Mouse (Mus musculus) ovary, postnatal 14 days (tissue): ENCODE measurements around the gene Trafd1.

Experiments
- DNase-seq: peaks from one replicate; pipeline ENCODE4 v3.0.0; 2022; ENCODE audit warnings: low spot score

Trafd1 gene

DNA sequence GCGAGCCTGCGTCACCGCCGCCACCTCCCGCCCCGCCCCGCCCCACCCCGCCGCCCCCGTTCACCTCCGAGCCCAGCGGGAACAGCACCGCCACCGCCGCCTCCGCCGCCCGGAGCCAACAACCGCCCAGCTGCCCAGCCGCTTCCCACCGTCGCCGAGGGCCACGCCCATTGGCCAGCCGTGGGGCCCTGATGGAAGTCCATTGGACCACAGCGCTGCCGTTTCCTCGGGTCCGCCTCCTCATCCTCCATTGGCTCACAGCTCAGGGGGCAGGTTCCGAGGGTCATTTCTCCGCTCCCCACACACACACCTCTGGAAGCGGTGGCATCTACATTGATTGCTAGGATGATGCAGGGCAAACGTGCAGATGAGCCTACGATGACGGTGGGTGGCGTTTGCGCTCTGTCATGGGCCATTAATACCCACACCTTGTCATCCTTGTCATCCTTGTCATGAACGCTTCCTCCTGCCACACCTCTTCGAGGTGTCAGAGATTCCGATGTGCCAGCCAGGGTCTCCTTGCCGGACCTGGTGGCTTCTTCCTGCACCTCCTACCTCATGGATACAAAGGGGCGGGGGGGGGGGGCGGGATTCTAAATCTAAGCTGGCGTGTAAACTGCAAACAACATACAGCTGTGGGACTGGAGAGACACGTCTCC, at the start of gene Trafd1:
Trafd1 (minus strand) TSS at position 172 of the 659 bp plus-strand sequence.
- DNase-seq = peak; percentile 88

DNA sequence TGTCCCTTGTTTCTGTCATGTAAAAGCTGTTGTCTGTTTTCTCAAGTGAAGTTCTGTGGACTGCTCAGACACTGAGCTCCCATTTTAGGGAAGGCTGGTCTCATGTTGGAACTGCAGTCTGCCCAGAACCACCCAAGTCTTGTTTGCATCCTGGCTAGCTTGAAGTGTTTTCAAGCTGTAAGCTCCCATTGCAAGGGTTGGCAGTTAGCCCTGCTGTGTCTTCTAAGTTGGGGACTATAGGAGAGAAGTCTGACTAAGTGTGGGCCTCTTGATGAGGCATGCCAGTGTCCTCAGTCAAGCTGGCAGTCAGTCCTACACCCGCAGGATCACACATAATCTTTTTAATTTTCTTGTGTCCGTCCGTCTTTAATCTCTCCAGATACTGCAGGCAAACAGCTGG, 43.5 kb upstream of the Trafd1 start:
- DNase-seq = no peak

DNA sequence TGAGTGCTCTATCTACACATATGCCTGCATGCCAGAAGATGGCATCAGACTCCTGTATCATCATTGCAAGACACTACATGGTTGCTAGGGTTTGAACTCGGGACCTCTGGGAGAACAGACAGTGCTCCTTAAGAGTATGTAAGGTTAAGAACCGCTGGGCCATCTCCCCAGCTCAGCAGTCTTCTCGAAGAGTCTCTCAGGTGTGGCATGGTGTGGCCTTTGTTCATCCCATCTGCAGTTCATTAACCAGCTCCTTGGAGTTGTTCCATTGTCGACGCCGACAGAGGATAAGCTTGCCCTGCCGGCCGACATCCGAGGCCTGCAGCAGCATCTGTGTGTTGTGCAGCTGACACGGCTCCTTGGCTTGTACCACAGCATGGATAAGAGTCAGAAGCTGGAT, 37.9 kb upstream of the Trafd1 start:
- DNase-seq = no peak

DNA sequence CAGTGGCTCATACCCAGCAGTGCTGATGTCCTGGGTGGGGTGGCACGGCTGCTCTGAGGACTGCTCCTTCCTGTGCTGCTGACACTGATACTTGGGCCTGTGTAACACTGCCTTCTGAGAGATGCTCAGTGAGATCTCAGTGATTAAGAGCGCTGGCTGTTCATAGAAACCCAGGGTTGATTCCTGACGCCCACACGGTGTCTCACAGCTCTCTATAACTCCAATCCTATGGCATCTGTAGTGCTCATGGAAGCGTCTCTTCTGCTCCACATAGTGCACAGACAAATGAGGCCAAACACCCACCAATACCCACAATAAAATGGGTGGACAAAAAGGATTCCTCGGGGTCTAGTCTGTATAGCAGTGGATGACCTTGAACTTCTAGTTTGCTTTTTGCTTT, 37.4 kb upstream of the Trafd1 start:
- DNase-seq = no peak

DNA sequence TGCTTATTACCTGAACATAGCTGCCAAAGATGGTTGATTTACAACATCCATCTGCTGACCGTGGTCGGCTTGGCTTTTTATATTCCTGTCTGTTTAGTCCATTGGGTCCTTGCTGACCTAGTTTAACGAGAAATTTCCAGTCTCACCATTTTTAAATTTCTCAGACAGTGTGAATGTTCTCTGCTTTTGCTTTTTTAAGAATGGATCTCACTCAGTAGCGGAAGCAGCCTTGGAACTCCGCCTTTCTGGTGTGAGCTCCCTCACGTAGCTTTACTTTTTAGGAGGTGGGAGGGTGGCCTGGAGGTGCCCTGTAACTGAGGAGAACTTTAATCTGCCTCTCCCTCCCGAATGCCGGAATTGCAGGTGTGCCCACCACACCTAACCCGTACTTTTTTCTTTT, 35.3 kb upstream of the Trafd1 start:
- no peak for DNase-seq

DNA sequence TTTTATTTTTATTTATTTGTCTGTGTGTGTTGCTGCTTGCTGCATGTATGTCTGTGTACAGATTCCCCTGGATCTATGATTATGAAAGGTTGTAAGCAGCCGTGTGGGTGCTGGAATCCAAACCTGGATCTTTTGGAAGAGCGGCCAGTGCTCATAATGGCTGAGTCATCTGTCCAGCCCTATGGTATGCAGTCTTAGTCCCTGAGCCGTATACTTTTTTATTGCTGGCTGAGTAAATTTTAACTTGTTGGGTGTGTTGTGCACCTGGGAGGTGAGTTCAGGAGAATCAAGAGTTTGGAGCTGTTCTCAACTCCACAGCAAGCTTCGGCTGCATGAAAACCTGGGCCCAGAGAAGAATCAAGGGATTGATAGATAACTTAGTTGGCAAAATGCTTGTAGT, 25.5 kb upstream of the Trafd1 start:
- DNase-seq = no peak

DNA sequence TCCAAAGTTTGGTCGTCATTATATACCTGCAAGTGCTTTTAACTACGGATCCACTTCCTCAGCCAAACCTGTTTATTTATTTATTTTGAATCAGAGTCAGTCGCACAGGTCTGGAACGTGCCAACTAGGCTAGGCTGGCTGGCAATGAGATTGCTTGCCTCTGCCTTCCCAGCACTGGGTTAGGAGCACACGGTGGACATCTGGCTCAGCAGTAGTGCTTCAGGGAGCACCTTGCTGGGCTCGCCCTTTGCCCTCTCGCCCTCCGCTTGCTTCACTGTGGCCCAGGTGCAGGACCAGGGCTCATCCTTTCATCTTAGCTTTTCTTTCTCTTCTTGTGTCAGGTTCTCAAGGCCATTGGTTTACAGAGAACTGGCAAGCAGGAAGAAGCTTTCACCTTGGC, 22.4 kb upstream of the Trafd1 start:
- no peak for DNase-seq

DNA sequence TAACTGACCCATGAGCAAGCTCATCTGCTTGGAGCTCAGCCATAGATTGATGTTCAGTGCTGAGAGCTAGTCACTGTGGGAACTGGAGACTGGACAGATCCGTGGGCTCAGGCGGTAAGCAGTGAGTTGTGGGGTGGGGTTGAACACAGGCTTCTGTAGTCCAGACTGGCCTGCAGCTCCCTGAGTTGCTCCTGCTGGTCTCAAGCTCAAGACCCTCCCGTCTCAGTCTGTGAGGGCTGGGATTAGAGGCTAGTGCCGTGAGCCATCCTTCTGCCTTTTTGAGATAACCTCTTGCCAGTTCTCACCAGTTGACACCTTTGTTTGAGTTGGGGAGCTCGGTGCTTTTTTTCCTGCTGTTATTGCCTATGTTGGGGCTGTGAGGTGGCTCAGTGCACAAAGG, 15.4 kb upstream of the Trafd1 start:
- no peak for DNase-seq

DNA sequence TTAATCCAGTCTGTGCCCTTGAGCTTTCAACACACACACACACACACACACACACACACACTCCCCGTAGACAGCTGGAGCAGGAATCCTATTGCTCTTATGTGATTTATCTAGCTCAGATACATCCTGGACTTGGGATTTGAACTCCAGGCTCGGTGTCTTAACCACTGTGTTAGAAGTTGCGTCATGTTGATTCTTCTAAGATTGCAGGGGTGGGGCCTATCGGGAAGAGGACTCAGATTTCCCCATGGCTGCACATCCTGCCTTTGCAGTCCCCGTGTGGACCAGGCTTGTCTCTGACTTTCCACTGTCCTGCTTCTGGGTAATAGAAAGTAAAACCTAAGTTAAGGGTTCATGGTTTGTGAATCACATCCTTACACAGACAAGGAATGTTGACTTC, 14.6 kb upstream of the Trafd1 start:
- DNase-seq = no peak

DNA sequence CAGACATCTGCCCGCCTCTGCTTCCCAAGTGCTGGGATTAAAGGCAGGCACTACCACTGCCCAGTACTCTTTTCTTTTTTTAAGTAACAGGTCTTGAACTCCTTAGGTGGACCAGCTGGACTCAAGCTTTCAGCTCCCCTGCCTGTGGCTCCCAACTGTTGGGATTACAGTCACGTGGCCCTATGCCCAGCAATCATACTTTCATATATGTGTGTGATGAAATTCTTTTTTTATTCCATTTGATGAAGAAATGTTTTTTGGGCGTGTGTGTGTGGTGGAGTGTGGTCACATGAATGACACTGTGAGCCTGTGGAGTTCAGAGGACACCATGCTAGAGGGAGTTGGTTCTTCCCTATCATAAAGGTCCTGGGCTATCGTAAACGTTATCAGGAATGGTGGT, 14.1 kb upstream of the Trafd1 start:
- DNase-seq = no peak

DNA sequence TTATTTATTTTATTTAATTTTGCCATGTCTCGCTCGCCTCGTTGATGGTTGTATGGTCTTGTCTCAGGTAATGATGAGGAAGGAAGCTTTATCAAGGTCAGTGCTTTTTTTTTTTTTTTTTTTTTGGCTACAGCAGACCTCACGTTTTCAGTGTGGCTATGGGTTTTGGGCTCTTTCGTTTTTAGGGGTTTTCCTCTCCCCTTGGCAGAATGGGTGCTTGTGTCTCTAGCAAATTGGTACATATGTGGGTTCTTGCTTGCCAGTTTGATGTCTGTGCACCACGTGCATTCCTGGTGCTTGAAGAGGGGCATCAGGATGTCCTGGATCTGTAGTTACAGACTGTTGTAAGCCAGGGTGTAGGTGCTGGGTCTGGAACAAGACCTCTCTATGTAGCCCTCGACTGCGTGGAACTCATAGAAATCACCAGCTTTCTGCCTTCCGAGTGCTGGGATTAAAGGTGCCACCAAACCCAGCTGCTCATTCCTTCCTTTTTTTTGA, 13.6 kb upstream of the Trafd1 start:
- DNase-seq = no peak

DNA sequence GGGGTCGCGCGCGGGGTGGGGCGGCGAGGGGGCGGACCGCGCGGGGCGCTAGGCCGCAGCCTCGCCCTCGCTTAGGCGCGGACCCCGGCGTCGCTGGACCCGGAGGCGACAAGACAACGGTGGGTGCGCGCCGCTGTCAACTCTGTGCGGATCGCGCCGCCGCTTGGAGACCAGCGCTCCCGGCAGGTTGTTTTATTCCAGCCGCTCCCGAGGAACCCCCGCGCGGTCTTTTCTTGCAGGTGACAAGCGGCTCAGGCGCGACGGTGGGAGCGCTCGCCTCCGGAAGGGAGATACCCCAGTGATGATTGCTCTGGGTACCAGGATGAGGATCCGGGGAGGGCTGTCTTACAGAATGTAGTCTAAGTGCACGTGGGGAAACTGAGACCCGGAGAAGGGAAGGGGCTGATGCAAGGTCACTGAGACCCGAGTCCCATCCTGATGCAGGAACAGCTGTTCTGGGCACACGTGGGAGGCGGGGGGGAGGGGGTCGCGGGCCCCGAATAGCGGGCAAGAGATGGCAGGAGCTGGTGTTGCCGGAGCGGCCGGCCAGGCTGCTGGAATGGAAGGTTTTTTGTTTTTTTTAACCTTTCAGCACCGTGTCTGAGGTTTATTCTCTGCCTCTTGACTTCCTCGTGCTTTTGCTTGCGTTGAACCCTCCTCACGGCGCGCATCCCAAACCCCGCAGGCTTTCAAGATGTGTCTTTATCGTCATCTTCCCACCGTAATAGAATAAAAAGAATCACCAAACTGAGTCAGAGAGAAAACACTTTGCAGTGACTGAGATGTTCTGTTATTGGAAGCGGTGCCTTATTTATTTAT, 12.9 kb upstream of the Trafd1 start:
- no peak for DNase-seq

DNA sequence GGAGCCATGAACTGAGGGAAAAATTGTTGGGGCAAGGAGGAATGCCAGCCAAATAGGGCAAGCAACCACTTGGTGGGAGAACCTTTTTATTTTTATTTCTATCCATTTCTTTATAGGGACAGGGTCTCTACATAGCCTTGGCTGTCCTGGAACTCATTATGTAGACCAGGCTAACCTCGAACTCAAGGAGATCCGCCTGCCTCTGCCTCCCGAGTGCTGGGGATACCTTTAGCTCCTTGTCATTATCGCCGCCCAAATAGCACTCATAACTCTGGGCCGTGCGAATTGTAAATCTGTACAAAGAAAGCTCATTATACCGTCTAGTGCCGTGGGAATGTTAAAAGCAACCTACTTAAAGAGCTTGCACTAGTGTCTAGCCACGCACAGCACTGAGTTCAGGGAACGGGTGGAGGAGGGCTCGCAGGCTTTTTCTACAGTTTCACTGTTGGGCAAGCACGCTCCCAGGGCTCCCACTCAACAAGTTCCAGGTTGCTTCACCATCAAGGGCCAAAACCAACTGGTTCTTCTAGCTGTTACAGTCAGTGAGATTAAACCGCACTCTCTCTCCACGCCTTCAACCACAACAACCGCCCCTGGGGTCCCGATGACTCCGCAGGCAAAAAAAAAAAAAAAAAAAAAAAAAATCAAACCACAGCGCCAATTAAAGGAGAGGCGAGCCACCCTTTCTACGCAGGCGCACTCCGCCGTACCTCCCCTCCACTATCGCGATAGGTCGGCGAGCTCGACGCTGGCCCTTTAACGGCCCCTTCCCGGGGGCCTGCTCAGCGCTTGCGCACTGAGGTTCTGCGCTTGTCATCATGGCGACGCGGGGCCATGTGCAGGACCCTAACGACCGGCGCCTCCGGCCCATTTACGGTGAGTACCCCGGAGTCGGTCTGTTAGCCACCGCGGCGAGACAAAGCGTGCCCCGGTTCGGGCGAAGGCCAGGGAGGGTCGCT, 12.0 kb upstream of the Trafd1 start, which contains the start of gene Naa25:
Naa25 (plus strand) TSS at position 750 of the 959 bp plus-strand sequence.
- DNase-seq = peak; percentile 94

DNA sequence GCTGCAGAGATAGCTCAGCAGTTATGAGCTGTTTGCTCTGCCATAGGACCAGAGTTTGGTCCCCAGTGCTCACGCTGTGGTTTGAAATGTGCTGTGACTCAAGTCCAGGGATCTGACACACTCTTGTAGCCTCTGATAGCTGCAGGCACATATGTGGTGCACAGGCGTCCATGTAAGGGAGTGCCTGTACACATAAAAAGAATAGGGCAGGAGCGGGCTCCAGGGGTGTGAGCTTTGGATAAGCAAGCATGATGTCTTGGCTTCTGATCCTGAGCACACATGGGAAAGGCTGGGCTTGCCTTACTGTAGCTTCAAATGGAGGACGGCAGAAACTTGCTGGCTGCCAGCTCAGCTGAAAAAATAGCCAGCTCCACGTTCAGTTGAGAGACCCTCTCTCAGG, 10.2 kb upstream of the Trafd1 start:
- no peak for DNase-seq

DNA sequence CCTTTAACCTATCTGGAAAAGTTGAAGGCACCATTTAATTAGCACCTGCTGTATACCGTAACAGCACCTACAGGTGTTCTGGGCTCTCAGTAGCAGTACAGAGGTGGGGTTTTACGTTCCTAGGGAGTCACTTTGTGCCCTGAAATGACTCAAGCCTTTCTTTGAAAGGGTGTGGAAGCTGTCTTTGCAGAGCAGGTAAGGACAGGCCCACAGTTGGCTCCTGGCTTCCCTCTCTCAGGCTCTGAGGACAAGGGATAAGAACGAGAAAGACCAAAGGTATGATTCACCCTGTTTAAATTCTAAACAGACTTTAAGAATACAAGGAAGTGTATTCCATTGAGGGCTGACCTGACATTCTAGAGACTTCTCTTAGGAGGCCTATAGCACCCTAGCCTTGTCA, 8.0 kb upstream of the Trafd1 start:
- DNase-seq = no peak

DNA sequence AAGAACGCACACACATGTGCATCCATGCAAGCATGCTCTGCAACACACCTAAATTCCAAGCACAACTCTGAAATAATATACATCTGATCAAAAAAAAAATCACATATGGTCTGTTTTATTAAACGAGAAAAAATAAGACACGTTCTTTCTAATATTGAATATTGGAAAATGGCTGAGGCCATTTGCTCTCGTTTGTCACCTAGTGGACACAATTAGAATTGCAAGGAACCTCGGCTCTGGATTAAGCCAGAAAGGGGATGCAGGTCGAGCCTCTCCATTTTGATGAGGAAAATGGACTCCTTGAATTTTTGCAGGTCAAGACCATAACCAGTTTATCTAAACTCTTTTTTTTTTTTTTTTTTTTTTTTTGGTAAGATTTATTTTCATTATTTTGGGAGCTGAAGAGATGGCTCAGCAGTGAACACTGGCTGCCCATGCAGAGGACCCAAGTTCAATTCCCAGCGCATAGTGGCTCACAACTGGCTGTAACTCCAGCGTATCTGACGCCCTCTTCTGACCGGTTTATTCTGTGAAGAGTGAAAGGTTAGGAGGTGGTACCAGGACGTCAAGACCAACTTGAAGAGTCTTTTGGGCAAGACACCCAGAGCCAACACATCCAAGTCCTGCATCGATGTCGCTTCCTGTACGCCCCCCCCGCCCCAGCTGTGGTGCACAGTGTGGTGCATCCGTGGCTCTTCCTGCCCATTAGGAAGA, 7.4 kb upstream of the Trafd1 start:
- DNase-seq = peak; percentile 46

DNA sequence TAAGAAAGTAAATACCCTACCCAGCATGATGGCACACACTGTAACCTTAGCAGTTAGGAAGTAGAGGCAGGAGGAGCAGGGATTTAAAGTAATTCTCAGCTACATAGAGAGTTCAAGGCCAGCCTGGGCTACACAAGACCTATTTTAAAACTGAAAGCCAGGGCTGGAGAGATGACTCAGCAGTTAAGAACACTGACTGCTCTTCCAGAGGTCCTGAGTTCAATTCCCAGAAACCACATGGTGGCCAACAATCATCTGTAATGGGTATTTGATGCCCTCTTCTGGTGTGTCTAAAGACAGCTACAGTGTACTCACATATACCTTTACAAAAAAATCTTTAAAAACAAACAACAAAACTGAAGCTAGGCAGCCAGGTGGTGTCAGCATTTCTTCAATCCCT, 4.3 kb upstream of the Trafd1 start:
- DNase-seq = no peak

DNA sequence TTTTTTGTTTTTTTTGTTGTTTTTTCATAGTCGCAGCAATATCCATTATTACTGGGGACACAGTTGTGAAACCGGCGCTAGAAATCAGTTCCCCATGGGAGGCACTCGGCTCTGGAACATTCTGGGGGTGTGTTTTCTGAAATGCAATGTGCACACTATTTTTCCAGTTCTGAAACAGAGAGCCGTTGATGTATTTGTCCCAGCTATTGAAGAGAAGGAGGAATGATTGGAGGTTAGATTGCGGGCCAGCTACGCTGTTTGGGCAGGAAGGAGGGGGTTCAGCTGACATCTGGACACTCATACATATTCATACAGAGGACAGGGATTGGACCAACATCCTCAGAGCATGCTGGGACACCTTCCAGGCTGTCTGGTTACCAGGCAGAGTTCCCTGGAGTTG, 3.7 kb upstream of the Trafd1 start:
- no peak for DNase-seq

DNA sequence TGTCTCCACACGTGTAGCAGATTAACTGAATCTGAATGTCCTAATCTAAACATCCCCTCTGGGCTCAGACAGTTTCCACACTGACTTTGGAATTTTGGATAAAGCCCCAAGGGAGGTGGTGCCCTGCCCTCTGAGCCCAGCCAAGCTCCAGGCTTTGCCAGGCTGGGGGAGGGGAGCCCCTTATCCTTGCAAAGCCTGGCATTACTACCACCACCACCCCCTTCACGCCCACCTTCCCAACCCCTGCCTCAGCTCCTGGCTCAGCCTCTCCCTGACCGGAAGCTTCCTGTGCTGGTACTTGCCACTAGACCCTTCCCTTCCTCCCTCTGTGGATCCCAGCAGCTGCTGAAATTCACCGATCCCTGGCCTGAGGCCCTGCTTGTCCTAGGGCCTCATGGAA, 1.7 kb upstream of the Trafd1 start:
- DNase-seq = no peak

DNA sequence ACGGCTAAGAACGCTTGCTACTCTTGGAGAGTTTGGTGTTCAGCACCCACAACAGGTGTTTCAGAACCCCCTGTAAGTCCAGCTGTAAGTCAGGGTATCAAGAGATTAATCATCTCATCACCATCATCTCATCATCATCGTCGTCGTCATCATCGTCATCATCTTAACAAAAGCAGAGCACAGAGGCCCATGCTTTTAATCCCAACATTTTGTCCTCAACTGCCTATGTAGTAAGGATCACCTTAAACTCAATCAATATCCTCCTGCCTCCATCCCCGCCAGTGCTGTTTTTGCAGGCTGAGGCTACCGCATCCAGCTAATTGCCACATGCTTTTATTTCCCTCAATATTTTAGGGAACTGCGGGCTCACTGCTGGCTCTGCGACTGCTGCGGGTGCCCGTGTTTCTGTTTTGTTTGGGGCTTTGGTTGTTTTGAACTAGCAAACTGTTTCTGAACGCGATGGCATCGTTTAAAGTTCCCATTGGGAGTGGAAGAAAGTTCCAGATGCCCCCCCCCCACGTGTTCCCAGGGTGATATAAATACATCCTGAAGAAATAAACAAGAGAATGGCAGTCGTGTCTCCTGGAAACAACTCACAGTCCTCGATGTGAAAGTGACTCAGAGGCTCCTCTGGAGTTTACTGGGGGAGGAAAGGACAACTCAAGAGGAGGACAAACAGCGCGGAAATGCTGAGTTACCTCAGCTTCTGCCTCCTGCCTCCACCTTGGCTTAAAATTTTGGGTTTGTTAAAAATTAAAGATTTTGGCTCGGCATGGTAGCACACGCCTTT, 883 bp upstream of the Trafd1 start:
- no peak for DNase-seq
